Mouse (Mus musculus) liver, adult 2 months (tissue): ENCODE measurements around the gene Cep126.

Experiments used
- CTCF ChIP-seq: fragments of 200-500 bp; IDR thresholded peaks from 2 replicates; pipeline ENCODE4 v1.5.1; 2011; ENCODE audit warnings: low read depth, low read length, control low read depth
- POLR2A ChIP-seq: fragments of 200-500 bp; IDR thresholded peaks from 2 replicates; pipeline ENCODE4 v1.6.1; 2011; ENCODE audit warnings: low read length, control low read depth; ENCODE audit not compliant: insufficient read depth; ENCODE audit errors: extremely low read depth

DNA sequence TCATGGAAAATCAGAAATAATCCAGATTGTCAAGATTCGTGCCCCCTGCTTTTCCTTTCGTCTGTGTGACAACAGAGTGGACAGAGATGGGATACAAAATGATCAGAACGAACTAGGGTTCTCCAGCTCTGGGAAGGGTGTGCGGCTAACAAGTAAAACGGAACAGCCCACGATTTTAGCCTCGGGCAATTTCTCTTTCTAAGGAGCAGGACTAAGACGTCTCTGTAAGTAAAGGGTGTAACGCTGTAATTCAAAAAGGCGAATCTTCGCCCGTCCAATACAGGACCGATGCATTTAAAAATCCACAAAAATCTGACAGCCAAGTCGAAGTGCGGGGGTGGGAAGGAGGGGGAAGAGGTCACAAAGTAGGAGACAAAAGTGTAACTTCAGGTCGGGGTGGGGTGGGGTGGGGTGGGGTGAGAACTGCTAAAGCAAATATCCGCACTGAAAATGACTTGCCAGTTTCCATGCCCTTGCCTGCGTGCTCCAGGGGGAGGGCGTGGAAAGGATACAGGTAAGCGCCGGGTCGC is 443 bp downstream of the Cep126 start:
- TF ChIP-seq POLR2A (no peak), CTCF (no peak)
